Mouse (Mus musculus) hindbrain, embryonic 11.5 days (tissue): Measurements from ENCODE around the gene Gpr162. TPM values are rescaled to one million over a fixed set of nuclear protein-coding genes. Genes with fewer than 3 reads are reported as not detected.

Experiments
- ATAC-seq: fragments of 200-750 bp; cut with Nextera tagmentation; 2 replicates; pipeline ENCODE4 v1.8.0; 2017; ENCODE audit warnings: mild to moderate bottlenecking, moderate TSS enrichment, moderate library complexity; ENCODE audit not compliant: low FRiP score
- DNase-seq: peaks from one replicate; pipeline ENCODE4 v3.0.0-alpha.2; 2015; ENCODE audit warnings: low spot score
- H3K27ac ChIP-seq: fragments of 300-500 bp; sonication (generic); 2 replicates; pipeline ENCODE4 v1.5.1; 2014; ENCODE audit warnings: mild to moderate bottlenecking, low read depth, low read length
- H3K27me3 ChIP-seq: fragments of 300-500 bp; sonication (generic); 2 replicates; pipeline ENCODE4 v1.6.1; 2014; ENCODE audit warnings: mild to moderate bottlenecking, low read length, moderate library complexity, mixed read lengths; ENCODE audit not compliant: control insufficient read depth, insufficient read depth
- H3K36me3 ChIP-seq: fragments of 300-500 bp; sonication (generic); 2 replicates; pipeline ENCODE4 v1.6.1; 2014; ENCODE audit warnings: mild to moderate bottlenecking, low read length, moderate library complexity, mixed read lengths; ENCODE audit not compliant: control insufficient read depth, insufficient read depth
- H3K4me1 ChIP-seq: fragments of 300-500 bp; sonication (generic); replicated peaks from 2 replicates; pipeline ENCODE4 v1.6.1; 2014; ENCODE audit warnings: low read length, mixed read lengths; ENCODE audit not compliant: control insufficient read depth, insufficient read depth
- H3K4me2 ChIP-seq: fragments of 300-500 bp; sonication (generic); replicated peaks from 2 replicates; pipeline ENCODE4 v1.6.1; 2014; ENCODE audit warnings: mild to moderate bottlenecking, low read depth, low read length
- H3K4me3 ChIP-seq: fragments of 300-500 bp; sonication (generic); 2 replicates; pipeline ENCODE4 v1.5.1; 2014; ENCODE audit warnings: low read depth, low read length
- H3K9ac ChIP-seq: fragments of 300-500 bp; sonication (generic); 2 replicates; pipeline ENCODE4 v1.6.1; 2014; ENCODE audit warnings: low read depth, low read length
- H3K9me3 ChIP-seq: fragments of 300-500 bp; sonication (generic); 2 replicates; pipeline ENCODE4 v1.6.1; 2016; ENCODE audit warnings: low read length; ENCODE audit not compliant: control insufficient read depth
- WGBS: fragments of 180-500 bp; shearing (Covaris S2); extraction: QIAGEN DNeasy Blood & Tissue Kit; methylation state at CpG from one replicate; pipeline ENCODE4 v1.1.7; 2014; 5-methylcytosine and 5-hydroxymethylcytosine counted together
- polyA plus RNA-seq: library from polyadenylated mRNA; unstranded; fragments of >200 nt; fragmentation: Nextera tagmentation; extraction: Ambion mirVana; gene quantifications from 2 replicates; pipeline ENCODE4 v1.2.1, GENCODE M21; 2014

Gene Gpr162
- polyA plus RNA-seq, 1 experiment from 2014 or later = 1.9 TPM

GRCm38 (mm10) chr6:124856916-124857839 is 6.6 kb downstream of the Gpr162 start, which contains the start of gene P3h3:
Gene P3h3, minus strand, starts transcription at chr6:124857752.
- no peaks in the 10 kb centered on the region for H3K27me3 ChIP-seq
- under 1% methylated on average over 74 of the region's 86 CpGs for WGBS
- H3K4me3 ChIP-seq = peak within 1 kb of the TSS; percentile 73
- H3K27ac ChIP-seq = peak within 1 kb of the TSS; percentile 94
- peaks cover 11% of the 10 kb centered on the region for H3K4me1 ChIP-seq
- H3K4me2 ChIP-seq = peak within 1 kb of the TSS; percentile 95
- no peaks in the 10 kb centered on the region for H3K9me3 ChIP-seq
- no peaks in the 10 kb centered on the region for H3K36me3 ChIP-seq
- ATAC-seq (peak; percentile 88), DNase-seq (peak; percentile 90)
- H3K9ac ChIP-seq = peak within 1 kb of the TSS; percentile 97

- Histone ChIP-seq H3K9ac (peak overlapping the region; percentile 97; the same call in 1 of the 2 replicates), H3K27ac (peak overlapping the region; percentile 94; the same call in 1 of the 2 replicates), H3K36me3 (no peaks in the 10 kb centered on the region), H3K9me3 (no peaks in the 10 kb centered on the region), H3K4me1 (peaks cover 3% of the 10 kb centered on the region; the same call in 1 of the 2 replicates), H3K4me3 (peak overlapping the region; percentile 73), H3K4me2 (peak overlapping the region; percentile 95), H3K27me3 (no peaks in the 10 kb centered on the region)
- ATAC-seq = peak; percentile 41
- peak; percentile 74 for DNase-seq
- 11% methylated on average over 13 of the region's 14 CpGs for WGBS
These were observed 7.5 kb downstream of the Gpr162 start for GRCm38 (mm10) chr6:124856321-124856720.

DNA sequence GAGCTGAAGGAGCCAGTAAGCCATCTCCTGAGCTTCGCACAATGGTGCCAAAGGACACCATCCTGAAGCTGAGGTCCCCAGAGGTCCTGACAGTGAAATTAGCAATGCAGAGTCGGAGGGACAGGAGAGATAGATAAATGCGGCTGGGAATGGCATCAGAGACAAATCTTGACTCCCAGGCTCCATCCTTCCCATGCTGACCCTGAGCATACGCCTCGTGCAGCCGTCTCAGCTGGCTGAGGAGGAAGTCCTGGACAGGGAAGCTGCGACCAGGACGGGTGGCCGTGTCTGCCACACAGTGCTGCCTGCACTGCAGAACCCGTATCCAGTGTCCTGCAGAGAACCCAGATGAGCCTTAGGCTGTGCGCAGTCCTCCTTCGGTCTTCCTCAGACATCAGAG is 9.1 kb downstream of the Gpr162 start:
- Histone ChIP-seq H3K4me3 (no peak overlapping the region), H3K27me3 (no peaks in the 10 kb centered on the region), H3K4me1 (0 out of 2 replicates have a peak, but pooled peaks cover 2% of the 10 kb centered on the region), H3K4me2 (no peak overlapping the region), H3K36me3 (no peaks in the 10 kb centered on the region), H3K9ac (no peak overlapping the region), H3K9me3 (no peaks in the 10 kb centered on the region), H3K27ac (no peak overlapping the region)
- WGBS = 75% methylated on average over 12 of the region's 12 CpGs
- DNase-seq = no peak
- ATAC-seq = no peak

DNA sequence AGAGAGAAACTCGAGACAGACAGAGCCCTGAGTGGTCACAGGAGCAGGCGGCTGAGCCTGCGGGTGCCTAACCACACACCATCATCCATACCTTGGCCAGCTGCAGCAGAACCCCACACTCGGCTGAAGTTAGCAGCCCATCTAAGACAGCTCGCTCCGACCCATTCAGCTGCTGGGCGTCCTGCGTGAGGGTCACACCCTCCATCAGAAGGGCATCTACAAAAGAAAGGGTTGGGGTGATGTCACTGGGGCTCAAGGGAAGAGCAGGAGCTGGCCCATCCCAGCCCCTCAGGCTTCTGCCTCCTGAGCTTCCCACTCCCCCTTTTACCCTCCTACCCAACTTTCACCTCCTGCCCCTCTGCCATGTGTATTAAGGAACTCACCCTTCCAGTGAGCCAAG is 13.2 kb downstream of the Gpr162 start:
- ATAC-seq (no peak), DNase-seq (no peak)
- no peak overlapping the region for H3K4me2 ChIP-seq
- 62% methylated on average over 8 of the region's 8 CpGs for WGBS
- H3K36me3 ChIP-seq = no peaks in the 10 kb centered on the region
- H3K27ac ChIP-seq = no peak overlapping the region
- H3K27me3 ChIP-seq = no peaks in the 10 kb centered on the region
- H3K9ac ChIP-seq = no peak overlapping the region
- H3K9me3 ChIP-seq = no peaks in the 10 kb centered on the region
- no peak overlapping the region for H3K4me3 ChIP-seq
- no peaks in the 10 kb centered on the region for H3K4me1 ChIP-seq

DNA sequence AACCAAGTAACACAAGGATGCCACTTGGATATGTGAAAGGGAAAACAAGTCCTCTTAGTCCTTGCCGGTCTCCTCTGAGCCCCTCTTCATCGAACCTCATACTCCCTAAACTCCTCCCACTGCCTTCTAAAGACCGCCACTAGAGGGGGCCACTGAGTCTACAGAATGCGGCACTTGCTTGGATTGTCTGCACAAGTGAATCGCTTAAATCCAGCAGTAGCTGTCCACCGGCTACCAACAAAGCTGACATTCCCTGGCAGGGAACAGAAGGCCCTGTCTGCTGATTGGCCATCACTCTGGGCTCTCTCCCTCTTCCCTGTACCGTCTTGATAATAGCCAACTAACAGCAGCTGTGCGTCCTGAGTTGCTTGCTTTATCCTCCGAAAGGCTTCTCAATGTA is 16.5 kb downstream of the Gpr162 start:
- H3K36me3 ChIP-seq = no peaks in the 10 kb centered on the region
- peak; percentile 99 for DNase-seq
- H3K4me3 ChIP-seq = no peak overlapping the region
- 9% methylated on average over 9 of the region's 9 CpGs for WGBS
- H3K4me1 ChIP-seq = no peaks in the 10 kb centered on the region
- ATAC-seq = peak; percentile 85
- H3K27me3 ChIP-seq = no peaks in the 10 kb centered on the region
- no peak overlapping the region for H3K9ac ChIP-seq
- H3K27ac ChIP-seq = no peak overlapping the region
- no peaks in the 10 kb centered on the region for H3K9me3 ChIP-seq
- no peak overlapping the region for H3K4me2 ChIP-seq

DNA sequence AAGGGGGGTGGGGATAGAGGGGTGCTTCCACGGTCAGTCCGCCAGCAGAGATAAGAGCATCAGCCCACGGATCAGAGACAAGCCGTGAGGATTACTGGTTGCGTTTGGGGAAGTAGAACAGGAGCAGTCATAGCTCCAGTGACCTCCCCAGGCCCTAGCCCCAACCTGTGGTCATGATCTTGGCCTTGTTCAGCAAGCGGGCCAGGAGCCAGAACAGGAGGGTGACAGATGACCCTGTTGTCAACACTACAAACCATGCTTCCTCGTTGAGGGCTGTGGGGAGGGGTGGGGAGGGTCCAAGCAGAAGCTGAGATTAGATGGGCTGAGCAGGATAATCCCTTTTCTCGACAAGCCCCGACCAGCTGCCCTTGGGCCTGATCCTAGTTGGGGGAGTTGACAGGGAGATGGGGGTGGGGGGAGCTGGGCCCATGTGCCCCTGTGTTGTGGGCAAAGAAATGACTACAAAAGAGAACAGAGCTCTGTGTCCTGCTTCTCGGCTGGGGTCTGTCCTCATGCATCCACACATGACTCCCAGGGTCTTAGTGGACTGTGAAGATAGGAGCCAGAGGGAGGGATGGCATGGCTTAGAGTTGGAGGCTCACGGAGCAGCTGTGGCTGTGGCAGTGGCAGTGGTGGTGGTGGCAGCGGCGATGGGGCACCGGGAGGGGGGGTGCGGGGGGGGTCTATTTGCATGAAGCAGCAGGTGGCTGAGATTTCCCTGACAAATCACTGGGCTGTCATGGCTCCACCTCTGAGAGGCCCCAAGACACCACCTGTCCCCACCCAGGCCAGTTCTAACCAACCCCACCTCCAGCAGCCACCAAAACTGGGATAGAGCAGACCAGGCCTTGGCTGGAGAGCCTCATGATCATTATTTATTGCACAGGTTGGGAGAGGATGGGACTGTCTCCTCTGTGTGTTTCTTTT is 23.3 kb downstream of the Gpr162 start, which contains the start of gene Gnb3:
Gene Gnb3, minus strand, starts transcription at position 35 of the 927 bp plus-strand sequence.
- no peaks in the 10 kb centered on the region for H3K27me3 ChIP-seq
- 30% methylated on average over 15 of the region's 15 CpGs for WGBS
- ATAC-seq = no peak
- no peak within 1 kb of the TSS for H3K4me3 ChIP-seq
- H3K27ac ChIP-seq = no peak within 1 kb of the TSS
- H3K9ac ChIP-seq = peak within 1 kb of the TSS; percentile 3; the same call in 1 of the 2 replicates
- no peak within 1 kb of the TSS for H3K4me2 ChIP-seq
- DNase-seq = no peak
- peaks cover 5% of the 10 kb centered on the region for H3K4me1 ChIP-seq
- no peaks in the 10 kb centered on the region; the same call in 1 of the 2 replicates for H3K36me3 ChIP-seq
- no peaks in the 10 kb centered on the region for H3K9me3 ChIP-seq

DNA sequence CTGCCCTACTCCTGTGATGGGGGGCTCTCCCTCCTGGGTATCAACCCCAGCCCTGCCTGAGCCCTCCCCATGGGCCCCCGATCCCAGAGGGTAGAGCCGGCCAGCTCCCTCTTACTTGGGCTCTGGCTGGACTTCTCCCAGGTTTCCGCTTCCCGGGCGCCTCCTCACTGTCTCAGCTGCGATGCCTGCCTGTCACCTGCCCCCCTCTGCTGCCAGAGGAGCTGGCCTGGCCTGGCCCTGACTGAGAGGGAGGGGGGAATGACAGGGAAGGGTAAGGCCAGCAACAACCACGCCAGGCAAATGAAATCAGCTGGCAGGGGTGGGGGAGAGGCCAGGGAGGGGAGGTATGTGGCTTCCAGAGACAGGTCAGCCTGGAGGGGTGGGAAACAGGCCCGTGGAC is 24.0 kb downstream of the Gpr162 start:
- H3K4me2 ChIP-seq = no peak overlapping the region
- no peaks in the 10 kb centered on the region for H3K9me3 ChIP-seq
- no peaks in the 10 kb centered on the region; the same call in 1 of the 2 replicates for H3K36me3 ChIP-seq
- no peaks in the 10 kb centered on the region for H3K27me3 ChIP-seq
- peaks cover 5% of the 10 kb centered on the region for H3K4me1 ChIP-seq
- ATAC-seq (peak; percentile 43; the same call in 1 of the 2 replicates), DNase-seq (no peak)
- no peak overlapping the region for H3K4me3 ChIP-seq
- no peak overlapping the region for H3K27ac ChIP-seq
- WGBS = 18% methylated on average over 8 of the region's 8 CpGs
- peak overlapping the region; percentile 3; the same call in 1 of the 2 replicates for H3K9ac ChIP-seq

GRCm38 (mm10) chr6:124836411-124836810 is 27.4 kb downstream of the Gpr162 start:
- ATAC-seq = no peak
- Histone ChIP-seq H3K9me3 (no peaks in the 10 kb centered on the region), H3K9ac (no peak overlapping the region), H3K27ac (no peak overlapping the region), H3K27me3 (no peaks in the 10 kb centered on the region), H3K4me2 (no peak overlapping the region), H3K36me3 (peaks cover 3% of the 10 kb centered on the region; the same call in 1 of the 2 replicates), H3K4me3 (no peak overlapping the region), H3K4me1 (peaks cover 8% of the 10 kb centered on the region)
- no peak for DNase-seq
- WGBS = 81% methylated on average over 7 of the region's 7 CpGs
